Mouse (Mus musculus) 3134 (cell line): ENCODE data around the gene Dlgap1.

Experiments
- DNase-seq: peaks from one replicate; pipeline ENCODE4 v3.0.0-alpha.2; 2011; ENCODE audit warnings: low spot score; ENCODE audit not compliant: insufficient read length; ENCODE audit errors: extremely low read depth

Gene Dlgap1

GRCm38 (mm10) chr17:70169831-70170230 is 201.0 kb downstream of the Dlgap1 start:
- DNase-seq = no peak

DNA sequence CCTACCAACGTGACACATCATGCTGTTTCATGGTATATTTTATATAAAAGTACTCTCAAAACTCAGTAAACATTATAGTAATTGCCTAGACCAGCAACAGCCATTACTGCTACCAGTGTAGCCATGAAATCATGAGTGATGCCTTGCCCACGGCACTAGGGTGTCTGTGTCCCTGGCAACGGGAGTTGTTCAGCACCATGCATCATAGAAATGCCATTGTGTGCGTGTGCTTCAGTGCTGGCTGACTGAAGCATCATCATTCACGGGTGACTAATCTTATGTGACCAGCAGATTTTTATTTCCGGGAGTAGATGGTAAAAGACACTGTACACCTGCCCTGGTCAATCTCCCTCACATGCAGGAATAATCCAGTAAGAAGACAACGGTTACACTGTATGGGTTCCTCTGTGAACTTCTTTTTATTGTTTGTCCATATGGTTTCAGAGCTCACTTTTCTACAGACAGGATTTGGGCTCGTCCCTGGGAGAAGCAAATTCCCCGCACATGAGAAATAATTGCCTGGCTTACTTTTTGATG is 203.7 kb downstream of the Dlgap1 start:
- DNase-seq = no peak

DNA sequence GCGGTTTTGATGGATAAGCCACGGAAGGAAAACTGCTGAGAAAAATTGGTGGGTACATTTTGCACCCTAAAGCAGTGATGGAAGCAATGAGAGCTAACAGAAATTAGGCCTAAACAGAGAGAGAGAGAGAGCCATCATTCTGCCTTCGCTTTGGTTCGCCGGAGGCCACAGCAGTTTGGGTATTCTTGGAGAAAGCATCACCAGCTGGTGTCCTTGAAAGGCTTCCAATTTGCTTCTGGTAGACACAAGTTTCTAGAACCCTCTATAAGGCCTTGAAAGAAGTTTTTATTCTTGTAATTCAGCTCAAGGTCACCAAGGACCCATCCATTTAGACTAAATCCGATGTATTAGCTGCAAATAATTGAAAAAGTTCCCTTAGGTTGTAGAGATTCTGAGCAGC is 205.0 kb downstream of the Dlgap1 start:
- no peak for DNase-seq

DNA sequence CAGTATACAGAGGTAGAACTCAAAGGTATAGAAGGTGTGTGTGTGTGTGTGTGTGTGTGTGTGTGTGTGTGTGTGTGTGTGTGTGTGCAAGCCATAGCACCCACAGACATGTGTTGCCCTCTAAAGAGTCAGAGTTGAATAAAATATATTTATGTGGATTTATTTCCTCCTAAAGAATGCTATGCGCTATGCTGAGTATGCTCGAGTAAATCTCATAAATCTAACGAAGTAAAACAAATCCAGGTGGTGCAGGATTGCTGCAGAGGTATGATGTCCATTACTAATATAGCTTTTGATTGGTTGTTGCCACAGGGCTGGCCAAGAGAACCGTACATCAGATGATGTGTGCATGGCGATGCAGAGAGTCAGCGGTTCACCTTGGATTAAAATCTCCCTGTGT is 222.4 kb downstream of the Dlgap1 start:
- DNase-seq = no peak

GRCm38 (mm10) chr17:70222891-70223290 is 254.0 kb downstream of the Dlgap1 start:
- DNase-seq = no peak

DNA sequence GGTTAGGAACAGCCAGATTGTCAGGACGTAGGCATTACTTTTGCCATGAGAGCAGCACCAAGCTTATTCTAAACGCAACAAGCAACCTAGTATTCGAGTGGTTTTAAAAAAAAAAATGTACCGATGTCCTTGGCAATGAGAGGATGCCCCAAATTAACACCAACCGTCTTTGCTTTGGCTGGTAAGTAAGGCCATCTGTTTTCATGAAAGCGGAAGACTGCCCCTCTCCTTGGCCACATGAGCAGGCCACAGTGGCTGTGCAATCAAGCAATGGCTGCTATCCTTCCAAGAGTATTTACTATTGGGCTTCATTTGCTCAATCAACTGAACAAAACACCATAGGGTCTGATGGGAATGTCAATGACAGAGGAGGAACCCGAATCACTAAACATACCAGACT is 278.5 kb downstream of the Dlgap1 start:
- no peak for DNase-seq

GRCm38 (mm10) chr17:70248250-70248649 is 279.4 kb downstream of the Dlgap1 start:
- DNase-seq = no peak

- no peak for DNase-seq
Observed at GRCm38 (mm10) chr17:70252476-70252875, 283.6 kb downstream of the Dlgap1 start.

- DNase-seq = no peak
Observed at GRCm38 (mm10) chr17:70256371-70256770, 287.5 kb downstream of the Dlgap1 start.

GRCm38 (mm10) chr17:70263156-70263555 is 294.3 kb downstream of the Dlgap1 start:
- DNase-seq = no peak

- DNase-seq = no peak
Observed at GRCm38 (mm10) chr17:70272125-70272524, 303.3 kb downstream of the Dlgap1 start.

GRCm38 (mm10) chr17:70287708-70288107 is 318.8 kb downstream of the Dlgap1 start:
- no peak for DNase-seq

GRCm38 (mm10) chr17:70294106-70294505 is 325.2 kb downstream of the Dlgap1 start:
- no peak for DNase-seq

- DNase-seq = no peak
Observed at GRCm38 (mm10) chr17:70301941-70302478, 333.1 kb downstream of the Dlgap1 start.

DNA sequence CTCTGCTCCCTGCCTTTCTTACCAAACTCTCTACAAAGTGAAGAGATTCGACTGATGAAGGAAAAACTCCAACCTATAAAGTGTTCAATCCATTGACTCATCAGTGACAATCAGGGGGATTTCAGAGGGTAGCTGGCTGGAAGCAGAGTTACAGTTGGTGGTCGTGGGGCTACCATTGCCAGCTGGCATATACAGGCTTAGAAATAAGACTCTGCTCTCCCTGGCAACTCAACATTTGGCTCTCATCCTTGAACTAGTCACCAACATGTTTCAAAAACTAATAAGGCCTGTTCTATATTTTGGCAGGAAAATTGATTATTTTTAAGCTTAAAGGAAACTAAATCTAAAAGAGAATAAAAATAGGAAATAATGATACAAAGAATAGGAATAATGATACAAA is 333.8 kb downstream of the Dlgap1 start:
- no peak for DNase-seq

GRCm38 (mm10) chr17:70305021-70305420 is 336.1 kb downstream of the Dlgap1 start:
- DNase-seq = no peak

DNA sequence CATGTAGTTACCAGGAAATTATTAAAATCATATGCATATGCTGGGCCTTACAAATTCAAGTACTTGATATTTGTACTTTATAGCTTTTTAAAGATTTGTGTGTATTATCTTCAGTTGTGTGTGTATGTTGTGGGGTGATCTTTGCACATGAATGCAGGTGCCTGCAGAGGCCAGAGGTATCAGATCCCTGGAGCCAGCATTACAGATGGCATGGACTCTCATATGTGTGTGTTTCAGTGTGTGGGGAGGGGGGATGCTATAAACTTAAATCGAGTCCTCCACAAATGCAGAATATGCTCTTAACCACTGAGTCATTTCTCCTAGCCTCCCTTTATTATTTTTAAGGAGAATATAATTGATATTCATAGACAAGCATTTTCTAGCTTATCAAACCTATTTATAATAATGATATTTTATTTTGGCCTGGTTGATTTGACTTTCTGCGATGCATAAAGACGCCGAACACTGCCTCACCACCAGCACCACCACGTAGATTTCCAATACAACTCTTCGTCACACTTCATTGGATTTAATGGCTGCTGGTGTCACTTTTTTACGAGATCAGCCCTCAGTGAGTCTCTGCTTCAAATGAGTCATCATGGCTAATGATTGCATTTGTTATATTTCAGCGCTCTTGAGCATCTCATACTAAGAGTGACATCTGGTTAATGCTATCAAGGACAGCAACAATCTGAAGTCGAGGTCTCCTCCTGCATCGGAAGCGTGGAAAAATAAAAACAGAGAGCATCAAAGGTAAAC is 338.7 kb downstream of the Dlgap1 start:
- DNase-seq = no peak

- DNase-seq = no peak
Observed at GRCm38 (mm10) chr17:70308364-70309231, 339.7 kb downstream of the Dlgap1 start.

- DNase-seq = no peak
Observed at GRCm38 (mm10) chr17:70316327-70316726, 347.5 kb downstream of the Dlgap1 start.

- no peak for DNase-seq
Observed at GRCm38 (mm10) chr17:70317779-70318178, 348.9 kb downstream of the Dlgap1 start.

DNA sequence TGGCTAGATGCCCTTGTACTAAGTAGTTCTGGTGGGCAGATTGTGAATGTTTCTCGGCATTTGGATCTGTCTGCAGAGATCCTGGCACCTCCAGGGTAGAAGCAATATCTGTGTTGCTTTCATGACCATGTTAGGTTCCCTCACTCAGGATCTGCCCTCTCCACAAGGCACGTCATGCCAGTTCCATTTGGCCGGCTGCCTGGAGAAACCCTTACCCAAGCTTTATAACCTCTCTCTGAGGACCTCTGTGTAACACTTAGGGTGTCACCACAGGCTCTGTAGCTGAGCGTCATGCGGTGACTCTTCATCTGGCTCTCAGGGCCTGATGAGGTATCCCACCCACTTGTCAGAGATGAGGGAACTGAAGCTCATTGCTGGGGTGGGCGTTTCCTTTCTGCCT is 353.1 kb downstream of the Dlgap1 start:
- DNase-seq = no peak
